Mouse (Mus musculus): Measurements from ENCODE around the gene Stoml1. TPM values are rescaled to one million over a fixed set of nuclear protein-coding genes. Genes with fewer than 3 reads are reported as not detected.
A peak's percentile ranks its signal among the peaks of the same experiment; 100 is the strongest.
"Not testable (repeated sequence)": the region's sequence is repeated elsewhere in the genome, so short reads cannot be mapped to it uniquely, and the experiment has no call there.

Gene Stoml1
- polyA plus RNA-seq, 1 experiment from 2014 or later: 5.2 TPM

DNA sequence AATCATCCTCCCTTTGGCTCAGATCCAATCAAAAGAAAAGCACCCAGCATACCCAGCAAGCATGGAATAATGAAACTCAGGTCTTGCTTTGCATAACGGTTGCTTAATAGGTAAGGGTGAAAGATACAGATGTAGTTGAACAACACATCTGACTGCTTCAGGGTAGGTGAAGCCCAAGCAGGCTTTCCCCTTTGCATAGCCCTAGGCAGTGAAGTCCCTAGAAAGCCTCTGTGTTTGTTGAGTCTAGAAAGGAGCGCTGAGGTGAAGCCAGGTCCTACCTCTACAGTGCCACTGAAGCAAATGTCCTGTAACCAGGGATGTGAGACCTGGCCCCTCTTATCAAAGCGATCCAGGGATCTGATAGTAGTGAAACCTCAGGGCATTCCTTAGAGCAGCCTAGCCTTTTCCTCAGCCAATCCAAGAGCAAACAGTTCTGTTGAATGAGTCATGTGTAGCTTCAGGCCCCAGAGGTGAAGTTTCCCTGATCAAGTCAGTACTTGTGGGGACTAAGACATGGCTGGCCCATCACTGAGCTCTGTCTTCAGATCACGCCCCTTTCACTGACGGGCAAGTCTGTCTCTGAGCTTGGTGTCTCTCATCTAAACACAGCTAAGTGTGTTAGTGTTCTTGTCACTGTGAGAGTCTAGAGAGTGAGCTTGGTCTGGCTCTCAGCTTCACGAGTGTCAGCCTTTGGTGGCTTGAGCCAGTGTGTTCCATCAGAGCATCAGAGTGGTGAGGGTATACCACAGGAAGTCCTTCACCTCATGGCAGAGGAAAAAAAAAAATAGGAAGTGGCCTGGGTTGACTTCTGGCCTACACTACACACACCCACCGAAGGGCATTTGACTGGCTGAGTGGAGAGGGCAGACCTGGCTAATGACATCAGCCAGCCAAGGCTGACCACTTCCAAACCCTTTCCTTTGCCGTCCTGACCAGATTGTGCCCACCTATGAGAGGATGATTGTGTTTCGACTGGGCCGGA is 3.0 kb downstream of the Stoml1 start:
- WGBS (ENCODE audit: insufficient replicate concordance): 60% methylated on average over 10 of the region's 10 CpGs
- no peak overlapping the region for H3K4me3 ChIP-seq (replicated peaks)
- DNase-seq (no peak), ATAC-seq (ENCODE audit: low read depth) (no peak)
- H3K36me3 ChIP-seq: no peaks in the 10 kb centered on the region; the same call in none of the 2 replicates
- H3K27me3 ChIP-seq: no peaks in the 10 kb centered on the region
- H3K9me3 ChIP-seq (replicated peaks): no peaks in the 10 kb centered on the region
- no peak overlapping the region for H3K4me2 ChIP-seq
- H3K27ac ChIP-seq: no peak overlapping the region; the same call in 1 of the 2 replicates
- H3K9ac ChIP-seq: peak overlapping the region; percentile 29; the same call in 1 of the 2 replicates
- peaks cover 41% of the 10 kb centered on the region for H3K4me1 ChIP-seq (replicated peaks)

DNA sequence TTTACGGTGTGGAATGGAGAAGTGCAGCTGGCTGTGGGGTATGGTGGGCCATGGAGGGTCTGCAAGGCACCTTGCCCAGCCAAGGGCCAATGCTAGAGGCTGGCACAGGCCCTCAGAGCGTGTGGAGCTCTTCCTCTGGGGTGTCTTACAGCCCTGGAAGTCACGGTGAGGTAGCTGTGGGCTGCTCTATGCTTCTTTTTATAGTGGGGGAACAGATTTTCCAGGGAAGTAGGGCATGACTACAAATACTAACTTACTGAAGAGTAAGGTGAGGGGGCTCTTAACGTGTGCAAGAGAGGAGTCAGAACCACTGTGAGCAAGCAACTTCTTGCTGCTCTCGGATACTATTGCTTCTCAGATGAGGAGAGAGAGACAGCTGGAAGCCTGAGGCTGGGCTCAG is 9.5 kb downstream of the Stoml1 start:
- H3K4me3 ChIP-seq (replicated peaks): no peak overlapping the region
- no peaks in the 10 kb centered on the region for H3K27me3 ChIP-seq
- H3K9me3 ChIP-seq (replicated peaks): no peaks in the 10 kb centered on the region
- H3K4me2 ChIP-seq: no peak overlapping the region
- H3K36me3 ChIP-seq: peaks cover 10% of the 10 kb centered on the region
- no peak overlapping the region for H3K27ac ChIP-seq
- ATAC-seq (ENCODE audit: low read depth): no peak
- H3K4me1 ChIP-seq (replicated peaks): peaks cover 25% of the 10 kb centered on the region
- H3K9ac ChIP-seq: no peak overlapping the region
- no peak for DNase-seq
- 84% methylated on average over 5 of the region's 5 CpGs for WGBS (ENCODE audit: insufficient replicate concordance)

DNA sequence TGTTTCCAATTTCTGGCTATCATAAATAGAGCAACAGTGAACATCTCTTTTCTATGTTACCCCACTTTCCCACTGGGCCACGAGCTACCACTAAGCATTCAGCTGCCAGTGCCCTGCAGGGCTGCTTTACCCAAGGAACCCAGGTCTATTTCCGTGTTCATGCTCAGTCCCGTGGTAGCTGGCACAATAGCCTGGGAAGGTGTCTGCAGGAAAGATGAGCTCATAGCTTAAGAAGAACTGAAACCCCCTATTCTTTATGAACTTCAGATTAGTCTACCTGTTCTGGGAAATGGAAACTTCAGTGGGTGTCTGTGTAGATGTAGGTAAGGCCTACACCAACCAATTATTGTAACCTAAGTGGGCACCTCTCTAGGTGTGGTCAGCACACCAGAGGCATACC is 12.4 kb downstream of the Stoml1 start:
- H3K4me3 ChIP-seq (replicated peaks): no peak overlapping the region
- WGBS (ENCODE audit: insufficient replicate concordance): 54% methylated on average over 3 of the region's 3 CpGs
- H3K27ac ChIP-seq: no peak overlapping the region

DNA sequence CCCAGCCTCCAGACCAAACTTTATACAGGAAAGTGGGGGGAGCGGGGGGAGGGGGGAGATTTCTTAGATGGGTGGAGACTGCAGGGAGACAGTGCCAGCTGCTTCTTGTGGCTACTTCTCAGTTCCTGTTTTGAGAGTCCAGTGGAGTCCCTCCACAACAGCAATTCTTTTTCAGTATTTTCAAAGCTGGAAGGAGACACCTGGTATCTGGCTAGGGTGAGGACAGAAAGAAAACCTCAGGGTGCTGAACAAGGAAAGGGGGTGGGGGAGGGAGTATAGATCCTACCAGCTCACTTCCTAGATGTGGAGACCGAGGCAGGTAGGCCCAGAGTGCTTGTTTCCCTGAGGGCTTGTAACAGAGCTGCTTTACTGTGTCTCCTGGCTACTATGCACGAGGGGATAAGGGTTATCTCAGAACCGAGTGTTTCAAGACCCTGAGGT is 13.6 kb downstream of the Stoml1 start:
- no peak overlapping the region for H3K4me3 ChIP-seq (replicated peaks)
- peaks cover 6% of the 10 kb centered on the region for H3K36me3 ChIP-seq
- no peak for DNase-seq
- peak overlapping the region; percentile 63 for H3K27ac ChIP-seq
- no peak for ATAC-seq (ENCODE audit: low read depth)
- H3K27me3 ChIP-seq: no peaks in the 10 kb centered on the region
- no peak overlapping the region for H3K9ac ChIP-seq
- H3K9me3 ChIP-seq (replicated peaks): no peaks in the 10 kb centered on the region
- 10% methylated on average over 4 of the region's 4 CpGs for WGBS (ENCODE audit: insufficient replicate concordance)
- H3K4me1 ChIP-seq (replicated peaks): peaks cover 30% of the 10 kb centered on the region
- no peak overlapping the region for H3K4me2 ChIP-seq

More for the DNA sequence above, 12.4 kb downstream of the Stoml1 start:
- no peak overlapping the region for H3K4me2 ChIP-seq
- no peak for DNase-seq
- H3K4me1 ChIP-seq (replicated peaks): peaks cover 30% of the 10 kb centered on the region
- no peaks in the 10 kb centered on the region for H3K9me3 ChIP-seq (replicated peaks)
- H3K27me3 ChIP-seq: no peaks in the 10 kb centered on the region
- H3K36me3 ChIP-seq: peaks cover 10% of the 10 kb centered on the region
- H3K9ac ChIP-seq: no peak overlapping the region
- ATAC-seq (ENCODE audit: low read depth): no peak

DNA sequence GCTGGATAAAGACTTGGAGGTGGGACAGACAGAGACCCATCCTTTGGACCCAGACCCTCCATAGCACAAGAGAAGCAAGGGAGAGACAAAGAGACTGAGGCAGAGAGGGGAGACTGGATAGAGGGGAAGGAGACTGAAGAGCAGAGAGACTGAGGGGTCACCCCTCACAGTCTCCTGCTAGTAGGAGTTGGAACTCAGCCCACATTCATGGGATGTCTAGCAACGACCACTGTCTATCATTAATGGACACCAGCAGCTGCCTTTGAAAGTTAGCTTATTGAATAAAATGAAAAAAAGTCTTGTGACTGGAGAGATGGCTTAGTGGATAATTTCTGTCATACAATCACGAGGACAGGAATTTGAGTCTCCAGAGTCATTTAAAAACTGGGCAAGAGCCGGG is 14.1 kb downstream of the Stoml1 start:
- no peak overlapping the region for H3K4me2 ChIP-seq
- H3K9ac ChIP-seq: no peak overlapping the region
- H3K36me3 ChIP-seq: peaks cover 2% of the 10 kb centered on the region; the same call in 1 of the 2 replicates
- H3K9me3 ChIP-seq (replicated peaks): no peaks in the 10 kb centered on the region
- WGBS (ENCODE audit: insufficient replicate concordance): 66% methylated on average over 3 of the region's 3 CpGs
- ATAC-seq (ENCODE audit: low read depth) (no peak), DNase-seq (no peak)
- H3K4me1 ChIP-seq (replicated peaks): peaks cover 30% of the 10 kb centered on the region
- peak overlapping the region; percentile 63; the same call in 1 of the 2 replicates for H3K27ac ChIP-seq
- no peak overlapping the region for H3K4me3 ChIP-seq (replicated peaks)
- H3K27me3 ChIP-seq: no peaks in the 10 kb centered on the region

DNA sequence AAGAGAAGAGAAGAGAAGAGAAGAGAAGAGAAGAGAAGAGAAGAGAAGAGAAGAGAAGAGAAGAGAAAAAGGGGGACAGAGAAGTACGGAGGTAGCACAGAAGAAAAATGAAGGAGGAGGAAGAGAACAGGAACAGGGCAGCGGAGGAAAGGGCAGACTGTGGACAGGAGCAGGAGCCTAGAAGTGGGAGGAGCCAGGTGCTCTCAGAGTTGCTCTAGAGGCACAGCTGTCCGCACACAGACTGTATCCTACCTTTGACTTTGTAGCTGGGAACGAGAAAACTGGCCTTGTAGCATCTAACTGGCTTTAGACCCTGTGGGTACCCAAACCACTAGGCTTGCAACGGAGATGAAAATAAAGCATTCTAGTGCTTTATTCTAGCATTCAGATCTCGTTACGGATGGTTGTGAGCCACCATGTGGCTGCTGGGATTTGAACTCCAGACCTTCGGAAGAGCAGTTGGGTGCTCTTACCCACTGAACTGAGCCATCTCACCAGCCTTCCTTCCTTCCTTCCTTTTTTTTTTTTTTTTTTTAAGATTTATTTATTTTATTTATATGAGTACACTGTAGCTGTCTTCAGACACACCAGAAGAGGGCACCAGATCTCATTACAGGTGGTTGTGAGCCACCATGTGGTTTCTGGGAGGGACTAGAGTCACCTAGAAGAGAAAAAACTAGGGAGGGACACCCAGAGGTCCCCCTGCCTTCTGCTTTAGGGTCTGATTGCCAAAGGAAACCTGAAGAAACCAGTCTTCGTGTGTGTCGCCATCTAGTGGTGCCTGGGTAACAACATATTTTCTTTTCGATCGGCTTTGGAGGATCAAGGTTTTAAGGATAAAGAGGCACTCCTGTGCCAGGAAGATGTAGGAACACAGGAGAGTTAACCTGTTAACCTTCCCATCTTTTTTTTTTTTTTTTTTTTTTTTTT is 15.7 kb downstream of the Stoml1 start:
- H3K4me1 ChIP-seq (replicated peaks): peaks cover 30% of the 10 kb centered on the region
- DNase-seq: peak; percentile 52
- H3K36me3 ChIP-seq: no peaks in the 10 kb centered on the region
- no peak overlapping the region for H3K4me3 ChIP-seq (replicated peaks)
- no peak; the same call in 1 of the 2 replicates for ATAC-seq (ENCODE audit: low read depth)
- H3K4me2 ChIP-seq: no peak overlapping the region
- 39% methylated on average over 12 of the region's 12 CpGs for WGBS (ENCODE audit: insufficient replicate concordance)
- H3K9ac ChIP-seq: no peak overlapping the region
- H3K9me3 ChIP-seq (replicated peaks): no peaks in the 10 kb centered on the region
- H3K27me3 ChIP-seq: no peaks in the 10 kb centered on the region
- no peak overlapping the region for H3K27ac ChIP-seq

DNA sequence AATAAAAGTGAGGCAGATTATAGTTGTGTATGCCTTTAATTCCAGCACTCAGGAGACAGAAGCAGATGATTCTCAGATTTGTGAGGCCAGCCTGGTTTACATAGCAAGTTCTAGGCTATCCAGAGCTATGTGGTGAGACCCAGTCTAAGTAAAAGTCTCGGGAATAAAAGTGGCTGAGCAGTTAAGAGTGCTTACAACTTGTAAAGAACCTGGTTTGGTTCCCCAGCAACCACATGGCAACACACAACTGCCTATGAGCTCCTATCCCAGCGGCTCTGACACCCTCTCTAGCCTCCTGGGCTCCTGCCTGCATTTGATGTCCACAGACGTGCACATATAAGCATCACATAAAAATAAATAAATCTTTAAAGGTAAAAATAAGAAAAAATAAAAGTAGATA is 17.1 kb downstream of the Stoml1 start:
- 38% methylated on average over 3 of the region's 3 CpGs for WGBS (ENCODE audit: insufficient replicate concordance)
- Histone ChIP-seq H3K9me3 (replicated peaks) (no peaks in the 10 kb centered on the region), H3K36me3 (no peaks in the 10 kb centered on the region), H3K4me1 (replicated peaks) (peaks cover 38% of the 10 kb centered on the region), H3K4me3 (replicated peaks) (no peak overlapping the region), H3K27ac (no peak overlapping the region), H3K9ac (no peak overlapping the region), H3K4me2 (no peak overlapping the region), H3K27me3 (no peaks in the 10 kb centered on the region)
- ATAC-seq (ENCODE audit: low read depth) (no peak), DNase-seq (no peak)

DNA sequence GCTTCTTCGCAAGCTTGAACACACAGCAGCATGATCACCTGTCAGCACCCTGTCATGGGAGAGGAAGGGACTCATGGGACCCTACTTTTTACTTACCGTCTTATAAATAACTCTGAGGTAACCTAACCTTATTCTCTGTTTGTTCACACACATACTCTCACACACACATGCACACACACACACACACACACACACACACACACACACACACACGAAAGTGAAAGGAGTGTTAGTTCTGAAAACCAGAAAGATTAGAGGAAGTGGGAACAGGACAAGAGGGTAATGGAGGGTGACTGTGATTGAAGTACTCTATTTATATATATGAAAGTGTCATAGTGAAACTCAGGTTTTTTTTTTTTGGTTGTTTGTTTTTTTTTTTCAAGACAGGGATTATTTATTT is 18.1 kb downstream of the Stoml1 start:
- Histone ChIP-seq H3K36me3 (no peaks in the 10 kb centered on the region), H3K9ac (no peak overlapping the region), H3K27me3 (no peaks in the 10 kb centered on the region), H3K27ac (no peak overlapping the region), H3K4me3 (replicated peaks) (no peak overlapping the region), H3K4me1 (replicated peaks) (peaks cover 37% of the 10 kb centered on the region), H3K4me2 (no peak overlapping the region), H3K9me3 (replicated peaks) (no peaks in the 10 kb centered on the region)
- whole genome bisulfite sequencing (ENCODE audit: insufficient replicate concordance): 69% methylated on average over 3 of the region's 3 CpGs
- ATAC-seq (ENCODE audit: low read depth) (no peak), DNase-seq (no peak)

DNA sequence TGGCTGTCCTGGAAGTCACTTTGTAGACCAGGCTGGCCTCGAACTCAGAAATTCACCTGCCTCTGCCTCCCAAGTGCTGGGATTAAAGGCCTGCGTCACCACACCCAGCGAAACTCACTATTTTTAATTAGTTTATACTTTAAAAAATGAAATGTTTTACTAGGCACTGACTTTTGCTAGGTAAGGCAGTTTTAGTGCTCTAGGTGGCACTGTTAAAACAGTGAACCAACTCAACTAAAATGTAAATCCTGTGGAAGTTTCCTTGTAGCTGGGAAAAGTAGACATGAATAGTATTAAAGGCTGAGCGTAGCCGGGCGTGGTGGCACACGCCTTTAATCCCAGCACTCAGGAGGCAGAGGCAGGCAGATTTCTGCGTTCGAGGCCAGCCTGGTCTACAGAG is 18.6 kb downstream of the Stoml1 start:
- WGBS (ENCODE audit: insufficient replicate concordance): 76% methylated on average over 9 of the region's 9 CpGs
- H3K9me3 ChIP-seq (replicated peaks); H3K36me3 ChIP-seq; H3K27me3 ChIP-seq; H3K4me2 ChIP-seq; ATAC-seq (ENCODE audit: low read depth); DNase-seq; H3K4me3 ChIP-seq (replicated peaks); H3K9ac ChIP-seq; H3K27ac ChIP-seq: not testable (repeated sequence)
- H3K4me1 ChIP-seq (replicated peaks): peaks cover 32% of the 10 kb centered on the region

DNA sequence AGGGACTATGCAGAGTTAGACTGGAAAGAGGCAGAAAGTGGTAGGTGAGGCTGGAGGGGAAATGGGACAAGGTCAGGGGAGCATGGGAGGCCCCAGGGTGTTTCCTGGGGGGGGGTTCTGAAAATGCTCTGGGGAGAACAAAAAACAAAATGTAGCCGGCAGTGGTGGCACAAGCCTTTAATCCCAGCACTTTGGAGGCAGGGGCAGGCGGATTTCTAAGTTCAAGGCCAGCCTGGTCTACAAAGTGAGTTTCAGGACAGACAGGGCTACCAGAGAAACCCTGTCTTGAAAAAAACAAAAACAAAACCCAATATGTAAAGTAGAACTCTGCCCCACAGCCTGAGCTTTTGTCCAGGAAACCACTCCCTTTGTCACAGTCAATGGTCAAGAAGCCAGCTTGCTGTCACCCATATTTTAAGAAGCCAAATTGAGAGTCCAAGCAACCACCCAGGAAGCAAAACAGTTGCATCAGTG is 19.1 kb downstream of the Stoml1 start:
- H3K9me3 ChIP-seq (replicated peaks): no peaks in the 10 kb centered on the region
- DNase-seq (no peak), ATAC-seq (ENCODE audit: low read depth) (no peak)
- H3K36me3 ChIP-seq: no peaks in the 10 kb centered on the region
- H3K9ac ChIP-seq: no peak overlapping the region
- no peak overlapping the region for H3K4me2 ChIP-seq
- 60% methylated on average over 2 of the region's 2 CpGs for WGBS (ENCODE audit: insufficient replicate concordance)
- peaks cover 27% of the 10 kb centered on the region for H3K4me1 ChIP-seq (replicated peaks)
- H3K27me3 ChIP-seq: no peaks in the 10 kb centered on the region
- no peak overlapping the region for H3K4me3 ChIP-seq (replicated peaks)
- no peak overlapping the region for H3K27ac ChIP-seq

DNA sequence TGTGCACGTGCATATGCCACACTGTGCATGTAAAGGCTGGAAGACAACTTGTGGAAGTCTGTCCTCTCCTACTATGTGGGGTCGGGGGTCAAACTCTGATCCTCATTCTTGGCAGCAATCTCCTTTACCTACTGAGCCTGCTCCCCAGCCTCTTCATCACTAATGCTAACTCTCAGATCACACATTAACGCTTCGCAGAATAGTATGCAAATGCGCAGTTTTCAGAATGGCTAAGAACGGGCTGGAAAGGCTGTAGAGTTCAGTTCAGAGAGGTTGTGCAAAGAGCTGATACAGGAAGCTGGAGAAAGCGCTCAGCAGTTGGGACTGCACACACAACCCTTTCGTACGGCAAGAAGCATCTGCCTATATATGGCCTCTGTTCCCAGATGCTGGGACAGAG is 19.9 kb downstream of the Stoml1 start:
- H3K9me3 ChIP-seq (replicated peaks): no peaks in the 10 kb centered on the region
- no peaks in the 10 kb centered on the region for H3K27me3 ChIP-seq
- DNase-seq (no peak), ATAC-seq (ENCODE audit: low read depth) (no peak)
- no peaks in the 10 kb centered on the region for H3K36me3 ChIP-seq
- H3K9ac ChIP-seq: no peak overlapping the region
- H3K4me1 ChIP-seq (replicated peaks): peaks cover 23% of the 10 kb centered on the region
- WGBS (ENCODE audit: insufficient replicate concordance): 68% methylated on average over 9 of the region's 9 CpGs
- H3K4me3 ChIP-seq (replicated peaks): no peak overlapping the region
- no peak overlapping the region for H3K27ac ChIP-seq
- H3K4me2 ChIP-seq: no peak overlapping the region

Data from liver, embryonic 13.5 days (tissue).